Mouse (Mus musculus): ENCODE measurements around the gene Gm17606.

Gene Gm17606

GRCm38 (mm10) chr14:54628103-54628502 lies 12.6 kb upstream of the Gm17606 start:
- DNase-seq, result no peak

GRCm38 (mm10) chr14:54629797-54630196 lies 11.0 kb upstream of the Gm17606 start:
- DNase-seq, result no peak

GRCm38 (mm10) chr14:54630583-54631239 lies 10.0 kb upstream of the Gm17606 start:
- DNase-seq, result no peak

- DNase-seq, result no peak
These were observed 9.5 kb upstream of the Gm17606 start for GRCm38 (mm10) chr14:54631240-54631599.

GRCm38 (mm10) chr14:54632252-54632651 lies 8.5 kb upstream of the Gm17606 start:
- no peak for DNase-seq

GRCm38 (mm10) chr14:54634182-54634581 lies 6.6 kb upstream of the Gm17606 start:
- no peak for DNase-seq

DNA sequence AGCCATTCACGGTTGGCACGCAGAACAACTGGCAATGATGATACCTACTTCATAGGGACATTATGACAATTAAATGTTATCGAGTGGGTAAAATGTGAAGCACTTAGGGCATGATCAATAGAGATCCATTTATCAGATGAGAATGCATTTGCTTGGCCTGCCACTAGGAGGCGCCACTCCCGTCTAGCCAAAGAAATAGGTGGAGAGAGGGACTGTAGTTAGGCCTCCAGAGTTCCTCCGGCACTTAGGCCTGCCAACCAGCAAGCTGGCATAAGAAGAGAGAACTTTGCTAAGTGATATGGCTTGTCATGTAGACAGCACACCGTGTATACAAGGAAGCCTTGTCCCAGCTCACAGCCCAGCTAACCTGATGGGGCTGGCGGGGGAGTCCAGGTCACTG lies 3.8 kb upstream of the Gm17606 start:
- DNase-seq, result peak in 1 of 2 experiments; percentile 45

GRCm38 (mm10) chr14:54638210-54638609 lies 2.5 kb upstream of the Gm17606 start:
- no peak for DNase-seq

- no peak for DNase-seq
These were observed 631 bp upstream of the Gm17606 start for GRCm38 (mm10) chr14:54640121-54640520.

GRCm38 (mm10) chr14:54641305-54641969 lies 685 bp downstream of the Gm17606 start, which contains the start of gene Cdh24:
TSS of gene Cdh24 (minus strand) at chr14:54641364.
- DNase-seq, result peak; percentile 86 to 88

DNA sequence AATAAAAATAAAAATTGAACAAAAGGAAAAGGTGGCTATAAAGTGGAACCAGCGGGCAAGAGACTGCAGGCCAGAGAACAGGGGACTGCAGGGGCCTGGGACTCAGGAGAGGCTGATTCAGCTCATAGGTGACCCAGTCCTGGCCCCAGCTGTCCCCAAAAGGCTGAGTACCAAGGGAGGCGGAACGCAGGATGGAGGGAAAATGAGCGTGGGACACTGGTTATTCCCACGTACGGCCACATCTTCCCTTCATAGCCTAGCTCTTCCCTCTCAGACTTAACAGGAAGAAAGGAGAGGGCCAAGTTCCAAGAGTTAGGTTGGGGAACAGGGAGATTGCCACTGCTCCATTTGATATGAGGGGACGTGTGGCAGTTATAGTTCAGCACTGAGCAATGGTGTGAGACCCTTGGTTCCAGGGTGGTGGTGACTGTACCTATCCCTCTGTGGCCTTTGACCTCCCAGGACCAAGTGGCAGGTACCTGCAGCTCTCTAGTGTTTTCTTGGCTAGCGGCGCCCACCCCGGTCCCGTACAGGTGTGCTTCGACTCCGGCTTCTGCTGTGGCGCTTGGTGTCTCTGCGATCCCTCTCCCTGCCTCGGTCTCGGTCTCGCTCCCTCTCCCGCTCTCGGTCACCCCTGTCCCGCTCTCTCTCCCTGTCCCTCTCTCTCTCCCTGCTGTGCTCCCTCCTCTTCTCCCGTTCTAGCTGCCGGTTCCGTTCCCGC lies 1.6 kb downstream of the Gm17606 start:
- no peak for DNase-seq

DNA sequence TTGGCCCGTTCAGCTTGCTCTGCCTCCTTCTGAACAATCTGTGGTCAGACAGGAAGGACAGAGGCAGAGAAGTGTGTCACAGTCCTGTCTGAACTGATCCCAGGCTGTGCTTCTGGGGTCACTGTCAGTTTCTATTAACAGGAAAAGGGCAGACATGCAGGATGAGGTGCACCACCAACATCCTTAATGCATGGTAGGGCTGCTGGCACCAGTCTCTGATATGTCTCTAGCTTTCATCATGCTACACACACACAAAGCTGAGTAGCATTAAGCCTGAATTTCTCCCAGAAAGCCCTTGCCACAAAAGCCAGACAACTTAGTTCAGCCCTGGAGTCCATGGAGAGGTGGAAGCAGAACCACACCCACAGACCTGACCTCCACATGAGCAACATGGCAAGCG lies 2.3 kb downstream of the Gm17606 start:
- no peak for DNase-seq

DNA sequence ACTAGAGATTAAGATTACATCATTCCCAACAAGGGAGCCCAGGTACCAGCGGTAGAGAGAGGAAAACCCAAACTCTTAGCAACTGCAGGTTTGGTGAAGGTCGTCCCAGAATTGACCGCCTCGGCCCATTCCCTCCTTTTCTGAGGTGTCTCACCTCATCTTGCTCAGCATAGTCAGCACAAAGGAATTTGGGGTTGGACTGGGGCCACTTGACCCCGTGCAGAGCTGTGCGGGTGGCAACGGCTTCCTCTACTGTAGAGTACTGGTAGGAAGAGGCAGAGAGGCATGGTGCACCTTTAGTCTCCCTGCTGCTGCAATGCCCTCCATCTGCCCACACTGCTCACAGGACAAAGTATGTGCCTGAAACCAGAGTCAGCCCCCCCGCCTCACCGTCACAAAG lies 3.5 kb downstream of the Gm17606 start:
- DNase-seq, result no peak

GRCm38 (mm10) chr14:54646455-54646854 lies 5.7 kb downstream of the Gm17606 start:
- DNase-seq, result no peak

DNA sequence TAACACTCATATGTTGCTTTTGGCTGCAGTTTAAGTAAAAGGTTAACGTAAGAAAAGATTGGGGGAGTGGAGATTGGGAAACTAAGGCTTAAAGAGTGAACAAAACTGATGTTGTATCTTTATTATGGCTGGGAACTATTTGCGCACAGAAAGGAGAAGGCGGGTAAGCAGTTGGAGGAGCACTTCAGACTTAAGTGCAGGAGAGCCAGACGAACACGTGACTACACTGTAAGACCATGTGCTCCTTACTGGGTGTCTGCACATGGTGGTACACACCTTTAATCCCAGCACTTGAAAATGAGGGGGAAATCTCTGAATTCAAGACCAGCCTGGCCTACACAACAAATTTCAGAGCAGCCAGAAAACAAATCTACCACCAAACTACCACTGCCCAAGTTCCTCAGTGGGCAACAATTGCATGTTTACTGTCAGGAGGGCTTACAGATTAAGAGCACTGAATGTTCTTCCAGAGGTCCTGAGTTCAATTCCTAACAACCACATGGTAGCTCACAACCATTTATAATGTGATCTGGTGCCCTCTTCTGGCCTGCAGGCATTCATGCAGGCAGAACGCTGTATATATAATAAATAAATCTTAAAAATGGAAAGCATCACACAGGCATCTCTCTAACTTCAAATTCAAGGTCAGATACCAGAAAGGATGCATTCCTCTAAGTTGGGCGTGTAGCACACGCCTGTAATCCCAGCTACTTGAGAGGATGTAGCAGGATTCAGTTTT lies 6.3 kb downstream of the Gm17606 start:
- DNase-seq, result no peak

DNA sequence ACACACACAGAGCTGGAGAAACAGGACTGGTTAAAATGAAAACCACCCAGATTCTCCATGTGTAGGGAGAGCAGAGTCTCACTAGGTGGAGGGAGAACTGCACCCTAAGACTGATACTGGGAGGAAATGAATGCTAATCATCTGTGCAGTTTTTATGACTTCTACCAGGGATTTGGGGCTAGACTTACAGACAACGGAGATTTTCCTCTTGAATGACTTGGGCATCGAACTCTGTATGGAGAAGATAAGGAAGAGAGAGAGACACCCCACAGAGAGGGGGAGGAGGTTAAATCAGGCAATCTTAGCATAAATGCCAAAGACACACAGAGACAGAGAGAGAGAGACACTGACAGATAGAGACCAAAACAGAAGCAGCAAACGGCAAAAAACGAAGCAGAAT lies 7.1 kb downstream of the Gm17606 start:
- no peak for DNase-seq

DNA sequence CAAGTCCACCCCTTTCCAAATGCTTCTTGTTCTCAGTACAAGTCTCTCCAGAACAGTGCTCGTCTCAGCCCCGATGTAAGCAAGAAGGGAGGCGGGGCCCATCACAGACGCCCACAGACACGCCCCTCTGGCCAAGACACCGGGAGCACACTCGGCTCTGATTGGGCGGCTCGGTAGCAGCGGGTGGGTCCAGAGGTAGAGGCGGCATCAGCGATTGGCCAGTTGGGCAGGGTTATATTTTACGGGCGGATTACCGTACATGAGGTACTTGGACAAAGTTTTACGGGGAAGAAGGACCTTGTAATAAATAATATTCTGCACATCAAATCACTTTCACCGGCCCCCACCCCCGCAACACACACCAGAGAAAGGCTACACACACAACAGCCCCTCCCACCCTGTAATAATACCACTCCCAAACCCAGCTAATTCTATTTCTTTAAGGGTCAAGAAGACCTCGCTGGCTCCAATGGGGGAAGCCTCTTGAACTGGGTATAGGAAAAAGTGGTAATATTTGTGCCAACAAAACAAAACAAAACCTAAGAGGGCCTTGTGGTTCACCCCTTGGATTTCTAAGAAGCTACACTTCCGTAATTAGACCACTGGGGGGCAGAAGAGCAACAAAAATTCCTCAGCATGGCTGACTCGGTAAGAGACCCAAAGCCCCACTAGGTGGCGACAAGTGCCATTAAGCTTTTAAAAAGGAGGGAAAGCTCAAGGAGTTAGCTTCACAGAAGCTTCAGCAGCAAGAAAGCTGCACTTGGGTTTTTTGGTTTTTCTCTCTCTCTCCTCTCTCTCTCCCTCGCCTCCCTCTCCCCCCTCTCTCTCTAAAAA lies 10.1 kb downstream of the Gm17606 start:
- DNase-seq, result peak; percentile 81 to 89

DNA sequence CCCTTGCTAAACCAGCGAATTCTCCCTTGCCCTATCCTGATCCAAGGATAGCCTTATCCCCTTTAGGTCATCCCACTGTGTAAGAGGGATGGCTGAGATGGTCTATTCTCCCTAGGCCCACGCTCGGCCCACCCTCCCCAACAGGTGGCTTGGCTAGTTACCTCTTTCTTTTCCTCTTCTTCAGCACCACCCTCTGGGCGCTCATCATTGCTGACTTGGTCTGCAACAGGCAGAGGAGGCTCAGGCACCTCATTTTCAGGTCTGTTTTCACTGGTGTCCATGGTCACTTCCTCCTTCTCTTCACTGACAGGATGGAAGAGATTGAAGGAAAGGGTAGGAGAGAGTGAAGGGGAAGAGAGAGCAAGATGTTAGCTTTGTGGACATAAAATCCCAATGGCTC lies 10.8 kb downstream of the Gm17606 start:
- no peak for DNase-seq

- no peak for DNase-seq
These were observed 12.0 kb downstream of the Gm17606 start for GRCm38 (mm10) chr14:54652787-54653186.

GRCm38 (mm10) chr14:54653496-54653895 lies 12.7 kb downstream of the Gm17606 start:
- DNase-seq, result peak; percentile 91 to 93

DNA sequence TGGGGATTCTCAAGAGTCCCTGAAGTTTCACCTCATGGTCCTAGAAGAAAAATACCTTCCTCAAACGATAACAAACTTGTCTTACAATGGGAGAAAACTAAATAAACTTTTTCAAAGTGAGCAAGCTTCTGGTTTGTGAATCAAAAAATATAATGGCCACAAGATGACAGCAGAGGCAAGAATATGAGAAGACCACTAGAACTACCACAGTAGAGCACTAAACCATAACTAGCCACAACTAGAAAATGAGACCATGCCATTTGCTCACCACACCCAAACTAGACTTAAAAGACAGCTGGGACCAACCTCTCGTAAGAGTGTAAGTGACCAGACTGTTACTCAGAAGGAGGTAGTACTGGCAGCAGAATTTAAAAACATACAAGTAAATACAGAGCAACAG lies 19.3 kb downstream of the Gm17606 start:
- no peak for DNase-seq

DNA sequence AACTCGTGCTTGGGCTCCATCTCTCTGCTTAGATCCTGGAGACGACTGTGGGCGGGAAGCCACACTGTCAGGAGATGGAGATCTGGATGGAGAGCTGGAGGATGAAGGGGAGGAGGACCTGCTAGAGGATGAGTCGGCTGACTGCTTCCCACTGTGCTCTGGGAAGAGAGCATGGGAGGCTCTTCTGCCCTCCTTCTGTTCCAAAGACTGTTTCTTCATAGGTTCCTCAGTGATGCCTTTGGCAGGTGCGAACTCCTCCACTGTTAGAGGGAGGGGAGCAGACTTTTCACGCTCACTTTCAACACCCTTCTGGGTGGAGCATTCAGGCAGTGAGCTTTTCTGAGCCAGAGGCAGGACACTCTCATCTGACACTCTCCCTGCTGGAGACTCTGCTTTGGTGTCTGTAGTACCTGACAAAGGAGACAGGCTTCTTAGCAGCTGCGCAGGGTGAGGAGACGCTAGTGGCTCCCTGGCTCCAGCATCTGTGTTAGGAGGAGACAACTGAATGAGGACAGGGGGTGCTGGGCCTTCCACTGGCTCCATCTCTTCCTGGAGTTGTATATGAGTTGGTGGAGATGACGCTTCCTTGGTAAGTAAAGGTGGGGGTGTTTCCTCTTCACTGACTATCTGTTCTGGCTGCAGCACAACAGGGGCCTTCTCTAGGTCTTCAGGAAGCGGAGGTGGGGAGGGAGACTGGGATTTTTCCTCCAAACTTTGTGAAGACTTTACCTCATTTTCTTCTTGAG lies 23.9 kb downstream of the Gm17606 start:
- no peak for DNase-seq

Data from kidney, adult 8-10 months (tissue).